Mouse (Mus musculus) midbrain, embryonic 13.5 days (tissue): ENCODE results near the gene Cad. TPM values are rescaled to one million over a fixed set of nuclear protein-coding genes. Genes with fewer than 3 reads are reported as not detected.
A peak's percentile ranks its signal among the peaks of the same experiment; 100 is the strongest.
"Not testable (repeated sequence)": the region's sequence is repeated elsewhere in the genome, so short reads cannot be mapped to it uniquely, and the experiment has no call there.

ENCODE experiments used
- ATAC-seq: fragments of 200-750 bp; cut with Nextera tagmentation; 2 replicates; pipeline ENCODE4 v1.8.0; 2017; ENCODE audit warnings: mild to moderate bottlenecking, moderate TSS enrichment, moderate library complexity
- H3K27ac ChIP-seq: fragments of 300-500 bp; sonication (generic); 2 replicates; pipeline ENCODE4 v1.5.1; 2015; ENCODE audit warnings: inconsistent platforms, mild to moderate bottlenecking, moderate library complexity
- H3K27me3 ChIP-seq: fragments of 300-500 bp; sonication (generic); 2 replicates; pipeline ENCODE4 v1.6.1; 2015; ENCODE audit warnings: mild to moderate bottlenecking, inconsistent platforms
- H3K36me3 ChIP-seq: fragments of 300-500 bp; sonication (generic); 2 replicates; pipeline ENCODE4 v1.6.1; 2015; ENCODE audit warnings: mild to moderate bottlenecking, inconsistent platforms
- H3K4me1 ChIP-seq: fragments of 300-500 bp; sonication (generic); replicated peaks from 2 replicates; pipeline ENCODE4 v1.6.1; 2015; ENCODE audit warnings: inconsistent platforms
- H3K4me2 ChIP-seq: fragments of 300-500 bp; sonication (generic); replicated peaks from 2 replicates; pipeline ENCODE4 v1.6.1; 2015; ENCODE audit warnings: moderate library complexity, mild to moderate bottlenecking, inconsistent platforms
- H3K4me3 ChIP-seq: fragments of 300-500 bp; sonication (generic); replicated peaks from 2 replicates; pipeline ENCODE4 v1.5.1; 2015; ENCODE audit warnings: mild to moderate bottlenecking, inconsistent platforms
- H3K9ac ChIP-seq: fragments of 300-500 bp; sonication (generic); replicated peaks from 2 replicates; pipeline ENCODE4 v1.6.1; 2015; ENCODE audit warnings: mild to moderate bottlenecking, inconsistent platforms
- H3K9me3 ChIP-seq: fragments of 300-500 bp; sonication (generic); 2 replicates; pipeline ENCODE4 v1.6.1; 2016; ENCODE audit warnings: mild to moderate bottlenecking, inconsistent platforms
- WGBS: fragments of 180-500 bp; shearing (Covaris S2); methylation state at CpG from one replicate; pipeline ENCODE4 v1.1.7; 2015; 5-methylcytosine and 5-hydroxymethylcytosine counted together
- polyA plus RNA-seq: library from polyadenylated mRNA; unstranded; fragments of >200 nt; fragmentation: Nextera tagmentation; extraction: Ambion mirVana; gene quantifications from 2 replicates; pipeline ENCODE4 v1.2.1, GENCODE M21; 2015

Gene Cad
- polyA plus RNA-seq, 1 experiment from 2014 or later = 19.1 TPM

DNA sequence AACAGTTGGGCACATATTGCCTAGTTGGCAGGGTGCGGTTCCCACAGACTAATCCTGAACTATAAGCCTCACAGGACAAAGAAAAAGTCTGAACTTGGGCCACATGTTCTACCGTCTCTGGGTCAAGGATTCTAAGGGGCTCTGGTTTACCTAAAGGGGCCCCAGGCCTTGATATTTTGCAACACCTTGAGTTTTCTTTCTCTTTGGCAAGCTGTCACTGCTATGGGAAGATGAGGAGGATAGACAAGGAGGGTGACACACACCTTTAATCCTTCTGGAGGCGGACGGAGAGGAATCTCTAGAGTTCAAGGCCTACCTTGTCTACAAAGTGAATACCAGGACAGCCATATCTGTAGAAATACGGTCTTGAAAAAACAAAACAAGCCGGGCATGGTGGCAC, 8.2 kb upstream of the Cad start:
- peaks cover 15% of the 10 kb centered on the region for H3K4me1 ChIP-seq
- no peak overlapping the region for H3K9ac ChIP-seq
- H3K4me3 ChIP-seq = no peak overlapping the region
- H3K9me3 ChIP-seq = no peaks in the 10 kb centered on the region
- H3K27me3 ChIP-seq = no peaks in the 10 kb centered on the region
- no peak overlapping the region; the same call in 1 of the 2 replicates for H3K4me2 ChIP-seq
- peaks cover 32% of the 10 kb centered on the region for H3K36me3 ChIP-seq
- 94% methylated on average over 6 of the region's 6 CpGs for WGBS
- no peak overlapping the region for H3K27ac ChIP-seq
- no peak for ATAC-seq

DNA sequence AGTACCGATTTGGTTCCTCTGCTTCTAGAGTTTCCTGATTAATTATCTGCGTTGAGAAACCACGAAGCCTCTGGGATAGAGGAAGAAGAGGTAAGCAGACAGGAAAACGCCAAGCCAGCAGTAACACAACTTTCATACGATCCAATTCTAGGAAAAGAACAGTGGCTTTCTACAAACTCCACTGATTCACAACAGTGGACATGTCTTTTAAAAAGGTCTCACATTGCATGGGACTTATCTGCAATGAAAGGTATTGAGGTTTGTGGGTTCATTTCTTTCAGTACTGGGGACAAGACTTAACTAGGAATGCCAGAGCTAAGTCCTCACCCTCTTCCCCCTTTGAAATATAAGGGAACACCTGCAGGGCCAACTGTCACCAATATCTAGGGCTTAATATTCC, 7.5 kb upstream of the Cad start:
- Histone ChIP-seq H3K27ac (no peak overlapping the region), H3K27me3 (no peaks in the 10 kb centered on the region), H3K4me2 (peak overlapping the region; percentile 82), H3K4me3 (peak overlapping the region; percentile 70), H3K9ac (peak overlapping the region; percentile 88), H3K36me3 (peaks cover 26% of the 10 kb centered on the region), H3K4me1 (peaks cover 15% of the 10 kb centered on the region), H3K9me3 (no peaks in the 10 kb centered on the region)
- no peak for ATAC-seq
- 84% methylated on average over 5 of the region's 5 CpGs for WGBS

DNA sequence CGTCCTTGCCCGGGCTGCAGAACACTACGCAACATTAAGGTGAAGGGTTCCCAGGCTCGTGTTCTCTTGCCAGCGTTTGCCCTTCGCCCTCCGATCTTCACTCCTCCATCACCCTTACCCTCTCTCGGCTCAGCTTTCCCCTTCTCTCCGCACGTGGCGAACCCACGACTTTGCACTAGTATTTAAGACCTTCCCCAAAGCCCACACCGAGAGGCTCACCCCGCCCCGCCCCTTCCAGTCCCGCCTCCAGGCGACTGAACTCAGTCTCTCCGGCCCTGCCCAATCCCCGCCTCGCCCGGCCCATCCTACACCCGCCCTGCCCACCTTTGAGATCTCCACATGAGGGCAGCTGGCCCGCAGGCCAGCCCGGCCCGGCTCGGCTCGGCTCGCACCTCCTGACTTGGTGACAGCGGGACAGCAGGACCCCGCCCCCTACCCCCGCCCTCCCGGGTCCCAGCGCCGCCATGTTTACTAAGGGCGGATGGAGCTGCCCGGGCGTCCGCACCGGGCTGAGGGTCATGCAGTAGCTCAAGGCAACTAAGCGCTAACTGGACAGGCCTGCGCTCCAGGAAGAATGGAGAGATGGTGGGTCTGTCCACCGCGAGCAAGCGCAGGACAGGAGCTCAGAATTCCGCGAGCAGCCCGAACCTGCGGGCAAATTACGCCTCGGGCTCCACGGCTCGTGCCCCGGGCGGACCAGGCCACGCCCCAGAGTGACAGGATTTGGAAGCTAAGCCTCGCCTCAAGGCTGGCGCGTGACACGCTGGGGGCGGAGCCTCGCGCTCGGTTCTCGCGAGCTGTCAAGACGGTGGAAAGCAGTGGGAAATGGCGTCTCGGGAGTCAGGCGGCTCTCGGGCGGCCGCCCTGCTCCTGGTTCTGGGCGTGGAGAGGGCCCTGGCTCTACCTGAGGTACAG, 6.5 kb upstream of the Cad start, which contains the start of gene Atraid:
Gene Atraid, plus strand, starts transcription at position 465 of the 915 bp plus-strand sequence.
- H3K27me3 ChIP-seq = no peaks in the 10 kb centered on the region
- H3K4me1 ChIP-seq = peaks cover 15% of the 10 kb centered on the region
- peak within 1 kb of the TSS; percentile 82 for H3K4me2 ChIP-seq
- peaks cover 21% of the 10 kb centered on the region for H3K36me3 ChIP-seq
- peak; percentile 97 for ATAC-seq
- WGBS = under 1% methylated on average over 73 of the region's 73 CpGs
- H3K9ac ChIP-seq = peak within 1 kb of the TSS; percentile 88
- peak within 1 kb of the TSS; percentile 70 for H3K4me3 ChIP-seq
- peak within 1 kb of the TSS; percentile 93 for H3K27ac ChIP-seq
- no peaks in the 10 kb centered on the region for H3K9me3 ChIP-seq

DNA sequence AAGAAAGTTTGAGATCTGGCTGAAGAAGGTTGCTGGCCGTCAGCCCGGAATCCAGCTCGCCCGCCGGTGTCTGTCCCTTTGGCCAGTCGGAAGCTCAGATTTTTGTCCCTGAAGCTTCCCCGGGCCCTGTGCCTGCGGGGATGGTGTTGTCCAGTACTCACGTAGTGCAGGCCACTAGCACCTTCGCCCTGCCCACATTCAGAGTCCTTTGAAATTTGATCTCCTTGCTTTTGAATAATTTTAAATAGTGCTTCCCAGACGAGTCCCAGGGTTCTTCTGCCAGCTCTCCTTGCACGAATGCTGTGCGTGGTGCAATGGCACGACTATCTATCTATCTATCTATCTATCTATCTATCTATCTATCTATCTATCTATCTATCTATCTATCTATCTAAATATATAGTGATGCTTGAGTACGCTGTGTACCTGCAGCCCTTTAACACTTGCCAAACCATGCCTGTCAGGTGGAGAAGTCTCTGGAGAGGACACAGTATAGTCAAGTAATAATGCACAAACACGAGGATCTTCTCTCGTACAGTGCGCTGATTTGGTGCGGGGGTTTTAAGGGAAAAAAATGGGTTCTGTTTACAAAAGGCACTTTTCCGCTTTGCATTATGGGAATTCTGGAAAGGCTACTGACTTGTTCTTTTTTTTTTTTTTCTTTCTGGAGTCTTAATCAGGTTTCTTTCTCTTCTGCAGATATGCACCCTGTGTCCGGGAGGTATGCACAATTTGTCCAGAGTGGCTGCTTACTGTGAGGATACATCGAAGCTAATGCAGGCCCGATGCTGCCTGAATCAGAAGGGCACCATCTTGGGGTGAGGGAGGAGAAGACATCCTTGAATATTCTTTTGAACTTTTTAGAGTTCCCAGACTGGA, 5.6 kb upstream of the Cad start, which contains the start of gene Slc5a6:
Gene Slc5a6, minus strand, starts transcription at position 162 of the 879 bp plus-strand sequence.
- under 1% methylated on average over 23 of the region's 23 CpGs for WGBS
- Histone ChIP-seq H3K9me3 (no peaks in the 10 kb centered on the region), H3K4me2 (peak within 1 kb of the TSS; percentile 82), H3K9ac (peak within 1 kb of the TSS; percentile 88), H3K27me3 (no peaks in the 10 kb centered on the region), H3K4me3 (peak within 1 kb of the TSS; percentile 70), H3K4me1 (peaks cover 18% of the 10 kb centered on the region), H3K27ac (peak within 1 kb of the TSS; percentile 93), H3K36me3 (peaks cover 12% of the 10 kb centered on the region)
- ATAC-seq = peak; percentile 49

DNA sequence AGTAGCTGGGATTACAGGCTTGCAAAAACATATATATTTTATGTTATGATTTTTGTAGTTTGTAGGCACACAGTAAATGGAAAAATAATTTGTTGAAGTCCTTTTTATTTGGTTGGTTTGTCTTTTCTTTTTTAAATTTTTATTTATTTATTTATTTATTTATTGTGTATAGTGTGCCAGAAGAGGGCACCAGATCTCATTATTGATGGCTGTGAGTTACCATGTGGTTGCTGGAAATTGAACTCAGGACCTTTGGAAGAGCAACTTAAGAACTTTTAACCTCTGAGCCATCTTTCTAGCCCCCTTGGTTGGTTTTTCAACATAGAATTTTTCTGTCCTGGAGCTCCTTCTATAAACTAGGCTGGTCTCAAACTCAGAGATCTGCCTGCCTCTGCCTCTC, 4.2 kb upstream of the Cad start:
- no peak overlapping the region for H3K4me2 ChIP-seq
- H3K36me3 ChIP-seq = peaks cover 6% of the 10 kb centered on the region; the same call in 1 of the 2 replicates
- H3K4me3 ChIP-seq = no peak overlapping the region
- no peaks in the 10 kb centered on the region for H3K9me3 ChIP-seq
- no peak for ATAC-seq
- H3K27ac ChIP-seq = no peak overlapping the region
- H3K9ac ChIP-seq = no peak overlapping the region
- peaks cover 26% of the 10 kb centered on the region for H3K4me1 ChIP-seq
- no peaks in the 10 kb centered on the region for H3K27me3 ChIP-seq

DNA sequence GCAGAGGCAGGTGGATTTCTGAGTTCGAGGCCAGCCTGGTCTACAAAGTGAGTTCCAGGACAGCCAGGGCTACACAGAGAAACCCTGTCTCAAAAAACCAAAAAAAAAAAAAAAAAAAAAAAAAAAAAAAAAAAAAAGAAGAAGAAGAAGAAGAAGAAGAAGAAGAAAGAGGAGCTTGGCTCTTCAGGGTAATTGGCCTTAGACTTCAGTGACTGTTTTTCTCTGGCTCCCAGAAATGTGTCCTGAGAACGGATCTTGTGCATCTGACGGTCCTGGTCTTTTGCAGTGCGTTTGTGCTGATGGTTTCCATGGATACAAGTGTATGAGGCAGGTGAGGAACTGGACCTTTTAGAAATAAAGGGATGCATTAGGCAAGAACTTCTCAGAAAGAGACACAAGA, 852 bp upstream of the Cad start:
- not testable (repeated sequence) for ATAC-seq, H3K27me3 ChIP-seq, H3K9me3 ChIP-seq
- Histone ChIP-seq H3K9ac (peak overlapping the region; percentile 77; the same call in 1 of the 2 replicates), H3K4me3 (peak overlapping the region; percentile 56), H3K4me1 (peaks cover 24% of the 10 kb centered on the region), H3K4me2 (peak overlapping the region; percentile 79), H3K27ac (peak overlapping the region; percentile 69; the same call in 1 of the 2 replicates), H3K36me3 (peaks cover 24% of the 10 kb centered on the region)
- WGBS = 50% methylated on average over 4 of the region's 4 CpGs

DNA sequence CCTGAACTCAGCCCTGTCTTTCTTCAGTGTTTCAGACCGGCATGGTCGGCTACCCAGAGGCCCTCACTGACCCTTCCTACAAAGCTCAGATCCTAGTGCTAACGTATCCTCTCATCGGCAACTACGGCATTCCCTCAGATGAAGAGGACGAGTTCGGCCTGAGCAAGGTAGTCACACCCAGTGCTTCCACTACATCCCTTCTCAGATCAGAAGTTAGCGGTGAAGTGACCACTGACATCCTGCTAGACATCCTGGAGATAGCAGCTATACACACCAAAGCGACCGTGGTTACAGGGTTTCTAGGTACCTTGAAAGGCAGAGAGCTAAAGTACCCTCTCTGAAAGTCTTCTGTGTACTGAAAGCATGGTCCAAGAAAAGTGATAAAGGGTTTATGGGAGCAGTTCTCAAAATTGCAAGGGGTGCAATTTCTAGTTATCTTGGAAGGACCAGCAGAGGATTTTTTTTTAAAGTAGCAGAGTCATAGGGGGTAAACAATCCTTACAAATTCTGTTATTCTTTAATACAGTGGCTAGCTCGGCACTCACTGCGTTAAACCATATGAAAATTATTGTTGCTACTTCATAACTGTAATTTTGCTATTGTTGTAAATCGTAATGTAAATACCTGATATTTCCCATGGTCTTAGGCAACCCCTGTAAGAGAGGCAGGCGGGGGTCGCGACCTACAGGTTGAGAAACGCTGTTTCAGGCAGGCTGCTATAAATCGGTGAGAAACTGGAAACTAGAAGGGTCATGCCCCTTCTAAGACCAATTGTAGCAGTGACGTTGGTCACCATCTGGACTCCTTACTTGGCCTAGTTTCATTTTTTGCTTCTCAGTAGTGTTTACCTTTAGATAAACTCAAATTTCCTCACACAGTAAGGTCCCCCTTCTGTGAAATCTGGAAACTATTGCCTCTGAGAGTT, 898 bp downstream of the Cad start:
- no peak for ATAC-seq
- Histone ChIP-seq H3K9me3 (no peaks in the 10 kb centered on the region), H3K27ac (peak overlapping the region; percentile 69), H3K4me3 (peak overlapping the region; percentile 56), H3K4me1 (peaks cover 18% of the 10 kb centered on the region), H3K36me3 (peaks cover 41% of the 10 kb centered on the region), H3K27me3 (no peaks in the 10 kb centered on the region), H3K4me2 (peak overlapping the region; percentile 79), H3K9ac (peak overlapping the region; percentile 77)
- WGBS = 24% methylated on average over 19 of the region's 19 CpGs

DNA sequence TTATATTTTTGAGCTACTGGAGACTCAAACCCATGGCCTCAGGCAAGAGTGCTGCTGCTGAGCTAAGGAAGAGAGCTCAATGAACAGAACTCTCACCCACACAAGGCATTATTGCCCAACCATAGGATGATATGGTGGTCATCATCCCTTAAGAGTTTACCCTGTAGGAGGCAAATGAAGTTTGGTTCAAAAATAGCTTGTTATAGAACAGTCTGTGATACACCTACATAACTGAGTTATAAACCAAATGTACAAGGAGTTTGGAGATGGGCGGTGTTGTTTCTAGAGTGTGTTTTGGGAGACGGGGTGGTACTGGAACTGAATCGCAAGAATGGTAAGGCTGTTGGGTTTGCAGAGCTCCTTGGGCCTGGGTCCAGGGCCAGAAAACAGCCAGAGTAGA, 15.2 kb downstream of the Cad start:
- Histone ChIP-seq H3K9me3 (no peaks in the 10 kb centered on the region), H3K36me3 (peaks cover 95% of the 10 kb centered on the region), H3K4me1 (no peaks in the 10 kb centered on the region), H3K27ac (no peak overlapping the region), H3K4me2 (no peak overlapping the region), H3K9ac (no peak overlapping the region), H3K4me3 (no peak overlapping the region), H3K27me3 (no peaks in the 10 kb centered on the region)
- ATAC-seq = no peak
- WGBS = 93% methylated on average over 3 of the region's 3 CpGs

DNA sequence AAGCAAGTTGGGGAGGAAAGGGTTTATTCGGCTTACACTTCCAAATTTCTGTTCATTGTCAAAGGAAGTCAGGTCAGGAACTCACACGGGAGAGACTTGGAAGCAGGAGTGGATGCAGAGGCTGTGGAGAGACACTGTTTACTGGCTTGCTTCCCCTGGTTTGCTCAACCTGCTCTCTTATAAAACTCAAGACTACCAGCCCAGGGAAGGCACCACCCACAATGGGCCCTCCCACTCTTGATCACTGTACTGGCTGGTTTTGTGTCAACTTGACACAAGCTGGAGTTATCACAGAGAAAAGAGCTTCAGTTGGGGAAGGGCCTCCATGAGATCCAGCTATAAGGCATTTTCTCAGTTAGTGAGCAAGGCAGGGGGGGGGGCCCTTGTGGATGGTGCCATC, 16.5 kb downstream of the Cad start:
- no peak overlapping the region for H3K4me3 ChIP-seq
- H3K4me2 ChIP-seq = no peak overlapping the region
- 92% methylated on average over 2 of the region's 2 CpGs for WGBS
- H3K27ac ChIP-seq = no peak overlapping the region
- no peaks in the 10 kb centered on the region for H3K27me3 ChIP-seq
- H3K4me1 ChIP-seq = no peaks in the 10 kb centered on the region
- no peak overlapping the region for H3K9ac ChIP-seq
- no peak for ATAC-seq
- H3K36me3 ChIP-seq = peaks cover 100% of the 10 kb centered on the region
- no peaks in the 10 kb centered on the region for H3K9me3 ChIP-seq

DNA sequence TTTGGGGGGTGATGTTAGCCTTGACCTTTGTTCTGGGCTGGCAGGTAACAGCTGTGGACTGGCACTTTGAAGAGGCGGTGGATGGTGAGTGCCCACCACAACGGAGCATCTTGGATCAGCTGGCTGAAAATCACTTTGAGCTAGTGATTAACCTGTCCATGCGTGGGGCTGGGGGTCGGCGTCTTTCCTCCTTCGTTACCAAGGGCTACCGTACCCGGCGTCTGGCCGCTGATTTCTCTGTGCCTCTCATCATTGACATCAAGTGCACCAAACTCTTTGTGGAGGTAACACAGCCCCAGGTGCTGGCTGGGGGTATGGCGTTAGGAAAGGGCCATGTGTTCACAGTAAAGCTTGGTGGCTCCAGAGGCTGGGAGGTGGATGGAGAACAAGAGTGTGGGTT, 17.2 kb downstream of the Cad start:
- Histone ChIP-seq H3K9me3 (no peaks in the 10 kb centered on the region), H3K4me3 (no peak overlapping the region), H3K4me2 (no peak overlapping the region), H3K4me1 (no peaks in the 10 kb centered on the region), H3K27ac (no peak overlapping the region), H3K36me3 (peaks cover 100% of the 10 kb centered on the region), H3K27me3 (no peaks in the 10 kb centered on the region), H3K9ac (no peak overlapping the region)
- 96% methylated on average over 11 of the region's 11 CpGs for WGBS
- no peak for ATAC-seq

DNA sequence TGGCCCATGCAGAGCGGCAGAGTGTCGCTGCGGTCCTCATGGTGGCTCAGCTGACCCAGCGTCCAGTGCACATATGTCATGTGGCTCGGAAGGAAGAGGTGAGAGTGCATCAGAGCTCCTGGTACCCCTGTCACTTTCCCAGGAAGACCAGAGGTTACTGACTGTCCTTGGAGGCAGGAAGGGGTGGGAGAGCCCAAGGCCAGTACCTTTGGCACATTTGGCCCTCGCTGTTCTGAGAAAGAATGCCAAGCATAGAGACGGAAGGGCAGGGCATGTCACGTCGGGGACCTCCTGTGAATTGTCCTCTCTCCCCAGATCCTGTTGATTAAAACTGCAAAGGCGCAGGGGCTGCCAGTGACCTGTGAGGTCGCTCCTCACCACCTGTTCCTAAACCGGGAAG, 18.6 kb downstream of the Cad start:
- no peak for ATAC-seq
- WGBS = 90% methylated on average over 12 of the region's 12 CpGs
- no peak overlapping the region for H3K27ac ChIP-seq

More for the DNA sequence above, 18.6 kb downstream of the Cad start:
- Histone ChIP-seq H3K9me3 (no peaks in the 10 kb centered on the region), H3K36me3 (peaks cover 100% of the 10 kb centered on the region), H3K4me1 (no peaks in the 10 kb centered on the region), H3K27me3 (no peaks in the 10 kb centered on the region), H3K4me3 (no peak overlapping the region), H3K4me2 (no peak overlapping the region), H3K9ac (no peak overlapping the region)
